Mouse (Mus musculus) kidney, adult 10 weeks (tissue): ENCODE data around the gene Ces2c. TPM values are rescaled to one million over a fixed set of nuclear protein-coding genes. Genes with fewer than 3 reads are reported as not detected.

ENCODE experiments used
- polyA plus RNA-seq: library from polyadenylated mRNA; stranded (reverse); fragments of 350-450 nt; fragmentation: Illumina TruSeq; extraction: RNeasy Lipid Tissue Mini Kit (QIAGEN cat#74804); gene quantifications from one replicate; pipeline ENCODE4 v1.2.3, GENCODE M21; 2014; ENCODE audit warnings: low read depth, low replicate concordance

Ces2c gene
- 95.0 TPM for polyA plus RNA-seq

DNA sequence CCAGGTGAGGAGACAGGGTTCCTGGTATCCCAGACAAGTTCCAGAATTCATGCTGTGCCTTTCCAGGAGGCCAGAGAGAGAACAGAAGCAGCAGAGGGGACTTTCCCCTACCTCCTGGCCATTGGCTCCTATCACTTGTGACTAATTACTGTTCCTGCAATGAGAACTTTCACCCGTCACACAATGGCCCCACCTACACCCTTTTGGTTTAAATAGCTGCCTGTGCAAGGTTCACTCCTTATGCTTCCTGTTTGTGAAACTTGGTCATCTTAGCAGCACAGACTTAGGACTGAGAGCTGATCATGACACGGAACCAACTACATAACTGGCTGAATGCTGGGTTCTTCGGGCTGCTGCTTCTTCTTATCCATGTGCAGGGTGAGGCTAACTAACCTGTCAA, at the start of gene Ces2c:
Ces2c (plus strand) TSS at position 238 of the 400 bp plus-strand sequence.

GRCm38 (mm10) chr8:104831440-104831839, 15.4 kb upstream of the Ces2c start, which contains the start of gene Ces2b:
Gene Ces2b (plus strand): TSS chr8:104831572.

Other genes starting within 250 kb of the Ces2c start
- gene Cdh16, start 222.7 kb upstream of the Ces2c start, polyA plus RNA-seq: 364 TPM
- gene Rrad, start 215.7 kb upstream of the Ces2c start, polyA plus RNA-seq: not detected
- 1.2 TPM for gene Ciao2b, start 205.1 kb upstream of the Ces2c start, polyA plus RNA-seq
- not detected for gene Ces2a, start 113.1 kb upstream of the Ces2c start, polyA plus RNA-seq
- 13.6 TPM for gene Ces2b, start 15.5 kb upstream of the Ces2c start, polyA plus RNA-seq
- 12.1 TPM for gene Ces2e, start 79.2 kb downstream of the Ces2c start, polyA plus RNA-seq
- gene Ces2f, start 100.3 kb downstream of the Ces2c start, polyA plus RNA-seq: 0.20 TPM
- 8.8 TPM for gene Ces2g, start 114.7 kb downstream of the Ces2c start, polyA plus RNA-seq
- 0.28 TPM for gene Ces2h, start 153.8 kb downstream of the Ces2c start, polyA plus RNA-seq
- gene Ces3a, start 201.5 kb downstream of the Ces2c start, polyA plus RNA-seq: not detected
- not detected for gene Ces3b, start 236.7 kb downstream of the Ces2c start, polyA plus RNA-seq